Mouse (Mus musculus): ENCODE results near the gene Cnr2.

GRCm38 (mm10) chr4:135926861-135927260, 31.7 kb downstream of the Cnr2 start:
- TF ChIP-seq CTCF (IDR thresholded peaks at IDR 0.05; ENCODE audit: control insufficient read depth, insufficient read depth, insufficient read length) (no peak), USF1 (IDR thresholded peaks at IDR 0.05; ENCODE audit: low read depth) (no peak), CEBPB (IDR thresholded peaks at IDR 0.05; ENCODE audit: low read depth) (no peak), MAX (IDR thresholded peaks at IDR 0.05) (no peak), MYOD1 (IDR thresholded peaks at IDR 0.05; ENCODE audit: control insufficient read depth, insufficient read length, low read depth) (no peak), FOSL1 (IDR thresholded peaks at IDR 0.05; ENCODE audit: insufficient read depth, low read length, poor library complexity, severe bottlenecking) (no peak)

All from C2C12 (cell line).